Mouse (Mus musculus) MEL-GATA-1-ER (cell line): ENCODE measurements around the gene Gm10600.
"Not testable (repeated sequence)": the region's sequence is repeated elsewhere in the genome, so short reads cannot be mapped to it uniquely, and the experiment has no call there.

Experiments used
- DNase-seq: peaks from one replicate; pipeline ENCODE4 v3.0.0-alpha.2; 2012; ENCODE audit warnings: low read depth; ENCODE audit errors: extremely low read depth

Gene Gm10600

DNA sequence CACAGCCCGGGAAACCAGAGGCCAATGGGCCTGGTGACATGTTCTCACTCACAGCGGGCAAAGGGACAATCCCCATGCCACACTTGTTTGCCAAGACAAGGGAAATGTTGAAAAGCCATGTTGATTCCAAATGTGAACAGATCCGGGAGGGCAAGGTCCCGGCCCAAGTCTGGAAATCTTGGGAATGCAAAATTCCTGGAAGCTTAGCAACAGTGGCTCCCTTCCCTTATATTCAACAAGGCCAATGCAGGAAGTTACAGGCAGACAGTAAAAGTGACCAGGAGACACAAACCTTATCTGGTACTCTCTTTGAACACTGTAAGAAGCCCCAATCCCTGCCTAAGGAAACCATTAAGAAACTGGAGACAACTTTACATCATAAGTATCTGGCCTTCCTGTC, at the start of gene Gm10600:
Gene Gm10600 (plus strand): TSS at position 301 of the 400 bp plus-strand sequence.
- not testable (repeated sequence) for DNase-seq

DNA sequence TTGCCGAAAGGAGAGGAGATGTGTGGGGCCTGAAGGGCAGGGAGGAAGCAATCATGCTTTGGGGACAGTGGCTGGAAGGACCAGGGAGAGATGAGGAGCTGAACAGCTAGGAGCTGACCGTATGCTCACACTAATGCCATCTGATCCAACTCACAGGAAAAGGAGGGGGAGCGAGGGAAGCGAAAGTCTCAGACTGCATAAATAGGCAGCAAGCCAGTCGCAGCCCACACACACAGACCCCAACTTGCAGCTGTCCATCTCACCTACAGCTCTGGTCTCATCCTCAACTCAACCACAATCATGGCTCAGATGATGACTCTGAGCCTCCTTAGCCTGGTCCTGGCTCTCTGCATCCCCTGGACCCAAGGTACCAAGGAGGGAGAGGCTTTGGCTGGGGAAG, 15.0 kb downstream of the Gm10600 start, which contains the start of gene Ccl21b:
Gene Ccl21b (plus strand): TSS at position 301 of the 400 bp plus-strand sequence.
- not testable (repeated sequence) for DNase-seq
